Mouse (Mus musculus): ENCODE results near the gene Nrbp1. TPM values are rescaled to one million over a fixed set of nuclear protein-coding genes. Genes with fewer than 3 reads are reported as not detected.
A peak's percentile ranks its signal among the peaks of the same experiment; 100 is the strongest.

The Nrbp1 gene
- total RNA-seq, 2 experiments from 2014 or later = 65.6 to 99.5 TPM

DNA sequence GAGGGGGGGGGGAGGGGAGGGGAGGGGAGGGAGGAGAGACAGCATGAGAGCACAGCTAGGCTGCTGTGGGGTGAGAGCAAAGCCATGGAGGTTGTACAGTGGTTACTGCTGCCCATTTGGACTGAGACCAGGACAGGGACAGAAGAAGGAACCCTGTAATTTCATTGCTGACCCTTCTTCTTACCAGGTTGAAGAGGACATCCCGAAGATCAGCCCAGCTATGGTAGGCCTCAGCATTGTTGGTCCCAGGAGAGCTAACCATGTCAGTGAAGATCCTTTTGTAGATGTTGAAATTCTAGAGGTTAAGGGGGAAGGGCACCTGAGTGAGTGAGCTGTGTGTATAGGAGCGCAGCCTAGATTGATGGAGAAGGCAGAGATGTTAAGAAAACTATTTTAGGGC, 14.7 kb downstream of the Nrbp1 start:
- no peak for ATAC-seq (replicated peaks; ENCODE audit: poor library complexity, severe bottlenecking)

DNA sequence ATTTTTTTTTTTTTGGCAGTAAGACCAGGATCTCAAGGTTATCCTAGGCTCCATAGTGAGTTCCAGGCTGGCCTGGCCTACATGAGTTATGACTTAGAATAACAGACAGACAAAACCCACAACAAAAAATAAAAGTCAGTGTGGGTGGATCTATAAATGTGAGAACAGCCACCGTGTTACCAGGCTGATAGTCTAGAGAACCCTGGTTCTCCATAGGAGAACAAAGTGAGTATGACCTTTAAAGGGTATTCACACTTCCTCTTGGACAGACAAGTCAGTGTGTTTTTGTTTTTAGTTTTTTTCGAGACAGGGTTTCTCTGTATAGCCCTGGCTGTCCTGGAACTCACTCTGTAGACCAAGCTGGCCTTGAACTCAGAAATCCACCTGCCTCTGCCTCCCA, 15.3 kb downstream of the Nrbp1 start:
- no peak for ATAC-seq (replicated peaks; ENCODE audit: poor library complexity, severe bottlenecking)

DNA sequence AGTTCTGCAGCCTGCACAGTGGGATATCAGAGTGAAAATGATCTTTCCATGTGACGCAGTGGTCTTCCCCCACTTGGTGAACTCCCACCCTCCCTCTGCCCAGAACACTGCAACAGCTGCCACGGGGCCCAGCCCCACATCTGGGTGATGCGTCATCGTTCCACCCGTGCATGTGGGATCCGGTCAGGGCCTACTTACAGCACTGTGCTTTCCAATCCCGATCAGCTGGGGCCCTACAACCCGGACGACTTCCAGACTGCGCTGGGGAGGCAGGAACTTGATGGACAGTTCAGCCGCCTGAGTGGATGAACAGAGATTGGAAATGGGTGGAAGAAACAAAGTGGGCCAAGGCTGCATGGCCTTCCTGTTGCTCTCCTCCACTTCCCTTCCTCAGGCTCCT, 17.0 kb downstream of the Nrbp1 start:
- ATAC-seq (replicated peaks; ENCODE audit: poor library complexity, severe bottlenecking) = no peak

DNA sequence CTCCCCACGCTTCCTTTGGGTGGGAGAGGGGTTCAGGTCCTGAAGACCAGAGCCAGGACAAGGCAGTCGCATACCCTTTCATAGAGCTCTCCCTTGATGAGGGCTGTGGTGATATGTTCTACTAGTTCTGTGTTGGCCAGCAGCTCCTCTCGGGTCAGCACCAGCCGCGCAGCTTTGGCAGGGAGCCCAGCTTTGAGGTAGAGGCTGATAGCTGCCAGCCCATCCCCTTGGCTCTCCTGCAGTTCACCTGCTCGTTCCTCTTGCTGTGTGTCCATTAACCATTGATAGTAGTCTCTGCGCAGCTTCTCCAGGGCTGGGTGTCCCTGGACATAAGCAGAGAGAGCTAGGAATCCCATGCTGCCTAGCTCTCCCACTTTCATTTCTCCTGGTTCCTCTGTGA, 25.4 kb downstream of the Nrbp1 start:
- ATAC-seq (replicated peaks; ENCODE audit: poor library complexity, severe bottlenecking) = no peak

DNA sequence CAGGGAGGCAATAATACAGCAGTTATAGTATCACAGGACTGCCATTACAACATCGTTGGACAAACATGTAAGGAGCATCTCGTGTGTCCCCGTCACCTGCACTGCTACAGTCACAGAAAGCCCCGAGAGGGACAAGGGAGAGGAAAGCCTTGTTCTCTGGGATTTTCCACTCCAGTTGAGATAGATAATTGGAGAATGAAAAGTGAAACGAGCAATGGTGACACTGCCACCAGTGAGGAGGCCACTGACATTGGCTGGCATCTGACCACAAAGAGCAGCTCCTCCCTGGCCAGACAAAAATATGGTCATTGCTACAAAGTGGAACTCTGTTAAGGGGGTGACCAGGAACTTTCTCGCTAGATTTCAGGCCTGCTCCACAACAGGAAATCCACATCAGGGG, 27.0 kb downstream of the Nrbp1 start:
- ATAC-seq (replicated peaks; ENCODE audit: poor library complexity, severe bottlenecking) = peak; percentile 27; the same call in 1 of the 2 replicates

DNA sequence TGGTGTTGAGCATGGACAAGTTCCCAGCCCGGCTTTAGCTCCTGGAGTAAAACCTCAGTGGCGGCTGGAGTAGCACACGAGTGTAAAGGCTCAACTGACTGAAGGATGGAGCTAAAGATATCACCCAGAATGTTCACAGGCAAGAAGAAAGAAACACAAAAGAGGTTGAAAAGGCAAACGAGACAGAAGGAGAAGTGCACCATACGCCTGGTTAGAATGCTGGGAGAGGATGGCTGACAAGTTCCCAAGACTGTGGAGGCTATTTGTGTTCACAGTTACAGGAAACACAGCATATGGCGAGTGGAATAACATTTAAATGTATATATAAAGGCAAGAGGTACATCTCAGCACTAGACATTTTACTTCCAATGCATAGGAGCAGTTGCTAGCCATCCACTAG, 32.4 kb downstream of the Nrbp1 start:
- no peak for ATAC-seq (replicated peaks; ENCODE audit: poor library complexity, severe bottlenecking)

DNA sequence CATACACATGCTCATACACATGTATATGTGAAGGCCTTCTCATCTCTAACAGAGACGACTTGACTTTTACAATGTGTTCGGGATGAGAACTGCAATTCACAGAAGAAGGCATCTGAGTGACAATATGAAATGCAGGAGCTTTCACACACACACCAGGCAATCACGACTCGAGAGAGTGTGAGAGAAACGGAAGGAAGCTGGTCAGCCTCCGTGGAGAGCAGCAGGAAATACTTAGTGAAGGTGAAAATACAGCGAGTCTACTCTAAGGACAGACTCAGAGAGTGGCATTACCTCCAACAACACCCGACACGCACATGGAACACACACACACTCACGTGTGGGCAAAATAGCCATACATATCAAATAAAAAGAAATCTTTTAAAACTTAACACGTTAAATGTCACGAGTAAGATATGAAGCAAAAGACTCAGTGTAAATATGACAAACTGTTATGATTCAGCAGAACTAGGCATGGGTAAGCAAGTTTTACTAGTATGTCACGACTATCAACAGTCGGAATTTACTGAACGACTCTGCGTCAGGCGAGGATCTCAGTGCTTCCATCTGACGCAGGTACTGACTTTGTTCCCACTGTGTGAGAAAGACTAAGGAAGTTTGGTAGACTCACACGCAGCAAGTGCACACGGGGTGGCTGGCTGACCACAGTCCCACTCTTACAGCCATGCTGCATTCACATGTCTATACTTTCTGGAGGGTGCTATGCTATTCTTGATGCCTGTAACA, 38.8 kb downstream of the Nrbp1 start:
- no peak for ATAC-seq (replicated peaks; ENCODE audit: poor library complexity, severe bottlenecking)

DNA sequence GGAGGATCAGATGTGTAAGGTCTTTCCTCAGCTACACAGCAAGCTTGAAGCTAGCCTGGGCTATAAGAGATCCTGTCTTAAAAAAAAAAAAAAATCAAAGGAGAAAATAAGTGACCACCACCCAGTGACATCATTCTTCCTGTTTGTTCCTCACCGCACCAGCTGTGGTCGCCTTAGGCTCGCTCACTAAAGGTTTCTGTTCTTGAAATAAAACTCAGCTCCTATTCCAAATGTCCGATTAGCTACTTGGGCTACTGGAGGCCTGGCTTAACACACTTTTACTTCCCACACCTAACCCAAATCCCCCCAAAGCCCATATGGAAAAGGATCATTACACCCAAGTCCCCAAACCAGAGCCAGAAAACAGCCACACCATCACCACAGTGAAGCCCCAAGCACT, 47.6 kb downstream of the Nrbp1 start:
- ATAC-seq (replicated peaks; ENCODE audit: poor library complexity, severe bottlenecking) = peak; percentile 18; the same call in 1 of the 2 replicates

DNA sequence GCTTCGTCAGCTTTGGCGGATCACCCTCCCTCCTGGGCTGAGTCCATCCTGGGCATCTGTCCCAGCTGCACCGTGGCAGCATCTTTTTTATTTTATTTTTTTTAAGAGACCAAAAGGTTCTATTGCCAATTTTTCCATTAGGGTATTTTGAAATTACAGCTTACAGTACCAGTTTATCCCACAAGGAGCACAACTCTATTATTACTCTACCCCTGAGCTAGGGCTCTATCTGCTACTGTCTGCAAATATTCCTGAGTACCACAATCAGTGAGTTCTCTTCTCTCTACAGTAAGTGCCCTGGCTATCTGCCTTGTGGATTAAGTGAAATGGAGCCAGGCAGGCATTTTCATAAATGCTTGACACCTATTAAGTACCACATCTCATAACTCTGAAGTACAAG, 48.0 kb downstream of the Nrbp1 start:
- ATAC-seq (replicated peaks; ENCODE audit: poor library complexity, severe bottlenecking) = no peak

DNA sequence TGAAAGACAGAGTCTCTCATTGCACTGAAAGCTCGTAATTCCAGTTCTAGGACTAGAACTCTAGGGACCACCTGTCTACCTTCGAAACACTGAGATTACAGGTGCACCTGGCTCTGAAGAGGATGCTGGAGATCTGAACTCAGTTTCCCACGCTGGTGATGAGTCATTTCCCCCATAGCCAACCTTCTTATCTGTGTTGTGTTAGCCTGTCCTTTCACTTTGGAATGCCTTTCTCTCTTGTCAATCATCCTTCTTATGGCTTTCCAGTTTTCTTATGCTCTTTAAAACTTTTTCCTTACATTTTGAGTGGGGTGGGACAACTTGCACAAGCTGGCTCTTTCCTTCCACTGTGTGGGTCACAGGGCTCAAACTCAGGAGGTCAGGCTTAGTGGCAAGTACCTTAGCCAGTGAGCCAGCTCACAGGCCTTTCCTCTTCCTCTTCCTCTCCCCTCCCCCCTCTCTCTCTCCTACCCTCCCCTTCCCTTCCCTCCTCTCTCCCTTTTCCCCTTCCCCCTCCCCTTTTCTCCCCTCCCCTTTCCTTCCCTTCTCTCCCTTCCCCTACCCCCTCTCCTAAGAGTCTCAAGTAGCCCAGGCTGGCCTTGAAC, 49.1 kb downstream of the Nrbp1 start:
- ATAC-seq (replicated peaks; ENCODE audit: poor library complexity, severe bottlenecking) = no peak

DNA sequence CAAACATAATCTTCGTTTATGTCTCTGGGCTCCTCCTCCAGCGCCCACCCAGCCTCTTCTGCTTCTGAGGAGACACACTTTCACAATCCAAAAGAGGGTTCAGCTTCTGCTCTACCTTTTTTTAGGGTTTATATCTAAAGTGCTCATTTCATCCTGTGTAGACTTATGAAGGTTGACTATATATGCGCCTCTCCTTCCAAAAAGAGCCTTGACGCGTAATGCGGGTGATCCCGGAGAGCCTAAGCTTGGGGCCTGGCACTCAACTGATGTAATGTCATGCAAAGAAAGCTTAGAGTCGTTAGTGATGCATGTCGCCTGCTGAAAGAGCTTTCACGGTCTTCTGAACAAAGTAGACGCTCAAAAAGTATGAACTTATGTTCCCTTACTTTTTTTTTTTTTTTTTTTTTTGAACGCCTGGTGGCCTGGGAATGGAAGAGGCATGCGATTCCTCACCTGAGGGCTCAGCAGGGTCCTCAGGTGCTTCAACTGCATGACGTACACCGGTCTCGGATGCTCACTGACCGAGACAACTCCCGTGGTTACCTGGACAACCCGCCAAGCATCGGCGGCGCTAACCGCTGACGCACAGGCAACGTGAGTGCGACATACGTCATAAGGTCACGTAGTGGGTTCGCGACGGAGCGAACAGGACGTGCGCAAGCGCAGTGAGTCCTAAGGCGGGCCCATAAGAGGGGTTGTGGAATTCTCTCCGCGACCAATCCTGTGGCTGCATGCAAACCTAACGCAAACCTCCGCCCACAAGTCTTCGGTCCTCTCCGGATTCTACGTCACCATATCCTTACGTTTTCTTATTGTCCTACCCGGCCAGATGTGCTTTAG, 50.1 kb downstream of the Nrbp1 start, which contains the start of gene Ift172:
Ift172 (minus strand) TSS at position 596 of the 840 bp plus-strand sequence.
- peak; percentile 87 for ATAC-seq (replicated peaks; ENCODE audit: poor library complexity, severe bottlenecking)

DNA sequence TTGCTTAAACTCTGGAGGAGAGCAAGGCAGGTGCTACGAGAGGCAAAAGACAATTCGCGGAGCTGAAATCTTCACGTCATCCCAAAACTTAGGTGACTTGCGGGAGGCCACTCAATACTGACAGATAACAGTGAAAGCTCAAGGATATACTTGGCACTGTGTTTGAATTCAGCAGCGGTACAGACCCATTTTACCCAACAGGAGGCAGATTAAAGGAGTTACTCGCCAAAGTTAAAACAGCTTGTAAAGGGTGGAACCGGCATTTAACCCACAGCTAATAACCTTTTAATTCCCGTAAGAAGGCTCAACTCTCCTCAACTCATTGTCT, 50.7 kb downstream of the Nrbp1 start:
- ATAC-seq (replicated peaks; ENCODE audit: poor library complexity, severe bottlenecking) = no peak

DNA sequence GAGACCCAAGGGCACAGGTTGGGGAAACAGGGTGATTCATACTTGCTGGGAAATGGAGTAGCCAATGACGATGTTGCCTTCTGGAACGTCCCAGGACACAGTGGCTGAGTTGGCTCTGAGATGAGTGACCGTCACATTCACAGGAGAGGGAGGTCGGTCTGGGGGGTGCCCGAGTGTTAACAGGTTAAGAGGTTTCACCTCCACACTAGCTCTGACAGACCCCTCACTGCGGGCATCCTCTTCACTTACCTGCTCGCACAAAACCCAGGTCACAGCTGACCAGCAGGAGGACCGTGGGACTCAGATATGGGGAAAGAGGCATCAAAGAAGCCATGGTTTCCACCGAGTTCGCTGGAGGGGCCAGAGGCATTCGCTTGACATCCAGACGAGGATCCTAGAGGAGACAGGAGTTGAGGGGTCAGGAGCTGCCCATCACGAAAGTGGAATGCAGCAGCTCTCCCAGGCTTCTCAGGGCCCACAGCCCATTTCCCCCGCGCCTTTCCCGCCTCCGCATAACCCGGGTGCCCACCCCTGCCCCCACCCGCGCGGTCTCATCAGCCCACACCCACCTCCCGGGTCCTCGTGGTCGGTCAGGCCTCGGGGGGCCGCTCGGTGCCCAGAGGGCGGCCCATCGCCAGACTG, 54.4 kb downstream of the Nrbp1 start:
- no peak; the same call in 1 of the 2 replicates for ATAC-seq (replicated peaks; ENCODE audit: poor library complexity, severe bottlenecking)

DNA sequence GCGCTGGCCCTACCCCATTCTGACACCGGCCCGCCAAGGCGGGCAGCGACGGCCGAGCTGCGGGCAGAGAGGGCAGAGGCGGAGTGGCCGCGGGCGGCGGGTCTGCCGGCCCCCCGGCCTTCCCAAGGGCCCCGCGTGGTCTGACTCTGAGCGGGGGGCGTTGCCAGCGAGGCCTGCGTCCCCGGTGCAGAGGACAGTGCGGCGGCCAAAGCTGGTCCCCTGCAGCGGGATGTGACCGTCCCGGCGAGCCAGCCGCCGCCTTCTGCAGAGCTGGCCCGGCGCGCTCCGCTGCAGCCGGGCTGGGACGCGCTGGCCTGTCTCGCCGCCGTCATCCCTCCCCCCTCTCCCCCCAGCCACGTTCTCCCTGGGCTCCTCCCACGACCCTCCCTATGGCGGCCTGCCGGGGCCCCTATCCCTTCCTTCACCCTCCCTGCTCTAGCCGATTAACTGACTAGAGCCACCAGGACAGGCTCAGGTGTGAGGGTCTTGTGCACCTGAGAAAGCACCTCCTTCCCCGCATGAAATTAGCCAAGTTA, 55.0 kb downstream of the Nrbp1 start, which contains the start of gene Fndc4:
Fndc4 (minus strand) TSS at position 475 of the 536 bp plus-strand sequence.
- no peak; the same call in 1 of the 2 replicates for ATAC-seq (replicated peaks; ENCODE audit: poor library complexity, severe bottlenecking)

DNA sequence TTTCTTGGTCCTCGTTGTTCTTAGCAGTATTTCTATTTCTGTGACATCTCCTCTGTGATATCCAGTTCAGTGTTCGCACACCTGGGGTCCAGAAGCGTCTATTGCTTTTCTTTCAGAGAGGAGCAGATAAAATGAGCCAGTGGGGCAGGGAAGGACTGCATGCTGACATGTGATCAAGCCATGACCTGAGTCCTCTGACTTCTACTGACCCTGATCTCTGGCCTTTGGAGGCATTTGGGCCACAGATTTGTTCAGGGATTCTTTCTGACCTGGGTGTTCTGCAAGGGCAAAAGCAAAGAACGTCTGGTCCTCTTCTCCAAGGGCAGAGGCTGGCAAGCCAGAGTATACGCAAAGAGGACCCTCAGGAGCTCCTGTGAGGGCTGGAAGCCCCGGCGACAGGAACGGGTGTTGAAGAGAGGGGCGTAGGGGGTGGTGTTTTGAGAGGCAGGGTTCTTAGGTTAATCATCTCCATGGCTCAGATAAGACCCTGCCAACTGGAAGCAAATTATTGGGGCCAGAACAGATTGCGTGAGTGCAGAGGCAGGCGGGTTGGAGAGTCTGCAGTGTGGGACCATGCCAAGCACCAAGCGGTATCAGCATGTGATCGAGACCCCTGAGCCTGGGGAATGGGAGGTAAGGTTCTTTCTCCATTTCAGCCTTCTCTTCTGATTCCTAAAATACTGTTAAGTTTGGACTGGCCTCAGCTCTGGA, 56.5 kb downstream of the Nrbp1 start, which contains the start of gene Gckr:
Gckr (plus strand) TSS at position 397 of the 711 bp plus-strand sequence.
- ATAC-seq (replicated peaks; ENCODE audit: poor library complexity, severe bottlenecking) = no peak

DNA sequence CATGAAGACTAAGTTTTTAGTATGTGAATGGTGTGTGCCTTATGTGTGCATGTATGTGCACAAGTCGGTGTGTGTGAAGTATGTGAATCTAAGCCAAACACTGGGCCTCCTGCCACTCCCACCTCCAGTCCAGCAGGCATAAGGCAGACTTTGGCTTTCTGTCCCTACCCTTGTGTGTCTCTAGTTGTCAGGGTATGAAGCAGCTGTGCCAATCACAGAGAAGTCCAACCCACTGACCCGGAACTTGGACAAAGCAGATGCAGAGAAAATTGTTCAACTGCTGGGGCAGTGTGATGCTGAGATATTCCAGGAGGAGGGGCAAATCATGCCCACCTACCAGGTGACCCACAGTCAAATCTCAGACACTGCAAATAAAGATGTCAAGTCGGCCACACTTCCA, 57.3 kb downstream of the Nrbp1 start:
- ATAC-seq (replicated peaks; ENCODE audit: poor library complexity, severe bottlenecking) = no peak

DNA sequence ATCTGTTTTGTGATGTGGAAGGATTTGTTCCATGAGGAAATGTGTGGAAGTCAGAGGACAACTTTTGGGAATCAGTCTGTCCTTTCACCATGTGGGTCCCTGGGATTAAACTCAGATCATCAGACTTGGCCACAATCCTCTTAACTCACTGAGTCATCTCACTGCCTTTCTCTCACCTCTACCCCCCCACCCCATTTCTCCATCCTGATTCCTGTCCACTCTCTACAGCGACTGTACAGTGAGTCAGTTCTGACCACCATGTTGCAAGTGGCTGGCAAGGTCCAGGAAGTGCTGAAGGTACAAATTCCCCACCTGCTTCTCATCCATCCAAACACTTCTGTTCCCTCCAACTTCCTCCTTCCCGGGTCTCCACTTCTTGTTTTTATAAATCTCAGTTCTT, 57.8 kb downstream of the Nrbp1 start:
- ATAC-seq (replicated peaks; ENCODE audit: poor library complexity, severe bottlenecking) = peak; percentile 52
